Mouse (Mus musculus): ENCODE results near the gene Tmem40.
A peak's percentile ranks its signal among the peaks of the same experiment; 100 is the strongest.

- TF ChIP-seq CTCF (IDR thresholded peaks at IDR 0.05; ENCODE audit: low read depth) (peak; percentile 60), EP300 (optimal IDR thresholded peaks at IDR 0.05) (no peak)
Measured at GRCm38 (mm10) chr6:115772604-115773003, 10.4 kb upstream of the Tmem40 start.

Measured in stomach, postnatal 0 days (tissue).